Mouse (Mus musculus): ENCODE measurements around the gene Igfbp7. TPM values are rescaled to one million over a fixed set of nuclear protein-coding genes. Genes with fewer than 3 reads are reported as not detected.

Gene Igfbp7
- total and polyA plus RNA-seq, 3 experiments, result 0.17 to 0.70 (median 0.35) TPM

- Histone ChIP-seq H3K27ac (ENCODE audit: insufficient read depth, low read depth) (no peak overlapping the region), H3K36me3 (replicated peaks in 1 of 2; ENCODE audit: control insufficient read depth in 1 of 2, insufficient read depth in 1 of 2, low read length in 1 of 2) (no peaks in the 10 kb centered on the region), H3K9ac (ENCODE audit: insufficient read depth, low read depth) (no peak overlapping the region), H3K9me3 (replicated peaks; ENCODE audit: low read length) (no peaks in the 10 kb centered on the region), H3K27me3 (replicated peaks) (no peaks in the 10 kb centered on the region), H3K79me2 (replicated peaks; ENCODE audit: control insufficient read depth, extremely low read depth, insufficient read depth, poor library complexity, severe bottlenecking) (no peaks in the 10 kb centered on the region), H3K4me2 (ENCODE audit: insufficient read depth, low read depth, poor library complexity, severe bottlenecking) (no peak overlapping the region), H3K4me1 (ENCODE audit: control insufficient read depth in 1 of 2, insufficient read depth in 2 of 2) (no peaks in the 10 kb centered on the region), H3K4me3 (replicated peaks in 1 of 3; ENCODE audit: low read depth in 2 of 3, low read length in 2 of 3, poor library complexity in 1 of 3) (no peak overlapping the region)
- dilution Hi-C loops (cut with MboI; ENCODE audit: extremely low pct_ligation_motif_present, extremely low pct_unique_long_range_greater_than_20kb, low sequenced_read_pairs), result no loop called here
- in situ Hi-C loops (cut with MboI; ENCODE audit: low pct_ligation_motif_present, low pct_unique_long_range_greater_than_20kb, low sequenced_read_pairs), result no loop called here
- DNase-seq (ENCODE audit: extremely low read depth), result no peak
- TF ChIP-seq BHLHE40 (IDR thresholded peaks at IDR 0.05; ENCODE audit: low read depth, low read length) (no peak), POLR2A (IDR thresholded peaks at IDR 0.05; ENCODE audit: low read depth, low read length) (no peak), PAX5 (IDR thresholded peaks at IDR 0.05; ENCODE audit: low read length) (no peak), POLR2AphosphoS2 (IDR thresholded peaks at IDR 0.05; ENCODE audit: low read depth, low read length) (no peak), JUN (IDR thresholded peaks at IDR 0.05; ENCODE audit: insufficient read depth, low read depth, low read length) (no peak)
These were observed 7.7 kb downstream of the Igfbp7 start for GRCm38 (mm10) chr5:77400151-77400550.

DNA sequence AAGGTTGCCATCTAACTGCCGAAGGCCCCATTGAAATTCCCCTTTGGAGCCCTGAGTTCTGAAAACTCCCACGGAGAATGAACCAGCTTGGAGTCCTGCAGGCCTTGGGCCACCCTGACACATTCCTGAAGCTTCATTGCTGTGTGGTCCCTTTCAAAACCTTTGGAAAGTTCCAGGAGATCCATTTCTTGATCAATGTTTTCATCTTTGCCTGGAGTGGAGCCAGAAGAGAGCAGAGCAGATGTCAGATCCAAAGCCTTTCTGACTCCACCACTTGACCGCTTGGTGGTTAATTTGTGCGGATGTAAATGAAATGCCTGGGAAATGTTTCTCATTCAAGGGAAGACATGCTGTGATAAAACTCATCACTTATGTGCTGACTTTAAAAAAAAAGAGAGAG, 8.8 kb downstream of the Igfbp7 start:
- dilution Hi-C loops (cut with MboI; ENCODE audit: extremely low pct_ligation_motif_present, extremely low pct_unique_long_range_greater_than_20kb, low sequenced_read_pairs) (no loop called here), in situ Hi-C loops (cut with MboI; ENCODE audit: low pct_ligation_motif_present, low pct_unique_long_range_greater_than_20kb, low sequenced_read_pairs) (no loop called here)
- Histone ChIP-seq H3K9me3 (replicated peaks; ENCODE audit: low read length) (no peaks in the 10 kb centered on the region), H3K9ac (ENCODE audit: insufficient read depth, low read depth) (no peak overlapping the region), H3K27me3 (replicated peaks) (no peaks in the 10 kb centered on the region), H3K4me2 (ENCODE audit: insufficient read depth, low read depth, poor library complexity, severe bottlenecking) (no peak overlapping the region), H3K27ac (ENCODE audit: insufficient read depth, low read depth) (no peak overlapping the region), H3K36me3 (replicated peaks in 1 of 2; ENCODE audit: control insufficient read depth in 1 of 2, insufficient read depth in 1 of 2, low read length in 1 of 2) (no peaks in the 10 kb centered on the region), H3K4me3 (replicated peaks in 1 of 3; ENCODE audit: low read depth in 2 of 3, low read length in 2 of 3, poor library complexity in 1 of 3) (no peak overlapping the region), H3K79me2 (replicated peaks; ENCODE audit: control insufficient read depth, extremely low read depth, insufficient read depth, poor library complexity, severe bottlenecking) (no peaks in the 10 kb centered on the region), H3K4me1 (ENCODE audit: control insufficient read depth in 1 of 2, insufficient read depth in 2 of 2) (no peaks in the 10 kb centered on the region)
- TF ChIP-seq CHD2 (IDR thresholded peaks at IDR 0.05; ENCODE audit: low read length) (no peak), IRF4 (IDR thresholded peaks at IDR 0.05; ENCODE audit: low read depth, low read length) (no peak), USF1 (IDR thresholded peaks at IDR 0.05; ENCODE audit: low read depth, low read length) (no peak), CHD1 (IDR thresholded peaks at IDR 0.05; ENCODE audit: low read depth, low read length) (no peak), JUND (conservative IDR thresholded peaks at IDR 0.05; ENCODE audit: low read depth, low read length) (no peak), GABPA (IDR thresholded peaks at IDR 0.05; ENCODE audit: insufficient replicate concordance, low read depth, low read length) (no peak), SMC3 (IDR thresholded peaks at IDR 0.05; ENCODE audit: low read depth, low read length) (no peak), NRF1 (IDR thresholded peaks at IDR 0.05; ENCODE audit: low read depth, low read length) (no peak), TBP (conservative IDR thresholded peaks at IDR 0.05; ENCODE audit: low read depth, low read length) (no peak), BHLHE40 (IDR thresholded peaks at IDR 0.05; ENCODE audit: low read depth, low read length) (no peak), POLR2AphosphoS2 (IDR thresholded peaks at IDR 0.05; ENCODE audit: low read depth, low read length) (no peak), HCFC1 (IDR thresholded peaks at IDR 0.05; ENCODE audit: low read depth, low read length) (no peak), EP300 (IDR thresholded peaks at IDR 0.05; ENCODE audit: low read length) (no peak), MAZ (IDR thresholded peaks at IDR 0.05; ENCODE audit: low read depth, low read length) (no peak), ETS1 (conservative IDR thresholded peaks at IDR 0.05; ENCODE audit: low read depth, low read length) (no peak), ZMIZ1 (IDR thresholded peaks at IDR 0.05; ENCODE audit: low read depth, low read length) (no peak), USF2 (conservative IDR thresholded peaks at IDR 0.05; ENCODE audit: low read depth, low read length) (no peak), ZKSCAN1 (IDR thresholded peaks at IDR 0.05; ENCODE audit: borderline replicate concordance, low read depth, low read length) (no peak), JUN (IDR thresholded peaks at IDR 0.05; ENCODE audit: insufficient read depth, low read depth, low read length) (no peak), KAT2A (IDR thresholded peaks at IDR 0.05; ENCODE audit: insufficient replicate concordance, low read length) (no peak)
- no peak for DNase-seq (ENCODE audit: extremely low read depth)

Data from CH12.LX (cell line).